ENCODE assay signal across 9 mouse cellular contexts in the genomic region with DNA sequence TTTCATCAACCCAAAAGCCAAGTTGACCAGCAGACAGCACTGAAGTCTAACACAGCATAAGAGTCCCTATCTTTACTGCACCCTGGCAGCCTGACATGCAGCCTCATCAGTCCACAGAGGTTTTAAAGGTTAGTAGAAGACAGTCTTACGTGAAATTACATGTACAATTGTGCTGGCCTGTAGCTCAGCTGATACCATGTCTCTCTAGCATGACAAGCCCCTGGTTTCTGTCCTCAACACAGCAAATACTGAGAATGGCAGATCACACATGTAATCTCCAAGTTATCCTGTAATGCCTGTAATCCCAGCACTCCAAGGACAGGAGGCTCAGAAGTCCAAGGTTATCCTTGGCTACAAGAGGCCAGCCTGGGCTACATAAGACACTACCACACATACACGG. TPM values are rescaled to one million over a fixed set of nuclear protein-coding genes. Genes with fewer than 3 reads are reported as not detected.
A peak's percentile ranks its signal among the peaks of the same experiment; 100 is the strongest.
DNase-seq lines count a peak whose midpoint lies in the region; ATAC-seq and TF ChIP-seq lines count a peak whose summit lies in the region.
"Had no signal": no experiment of that assay in that cellular context is flagged by ENCODE, and none has a peak within 500 bp of the region (broad histone marks: within the 10 kb centered on the region; RNA-seq: fewer than 3 reads in every experiment).

No protein-coding gene starts in this region.

- no peaks in the 10 kb centered on the region for H3K9me3 ChIP-seq in neural tube, embryonic 11.5 days (ENCODE audit: control insufficient read depth, low read length)
- no peaks in the 10 kb centered on the region for H3K9me3 ChIP-seq in forebrain, embryonic 12.5 days
- no peaks in the 10 kb centered on the region for H3K9me3 ChIP-seq in limb, embryonic 14.5 days (ENCODE audit: control insufficient read depth, low read length)
- no peaks in the 10 kb centered on the region for H3K9me3 ChIP-seq in stomach, embryonic 15.5 days

- peaks cover 13% of the 10 kb centered on the region for H3K27me3 ChIP-seq in neural tube, embryonic 11.5 days (ENCODE audit: control insufficient read depth, insufficient read depth, low read length)
- peaks cover 29% of the 10 kb centered on the region for H3K27me3 ChIP-seq in forebrain, embryonic 12.5 days
- H3K27me3 ChIP-seq in limb, embryonic 14.5 days (ENCODE audit: control insufficient read depth, insufficient read depth, low read length), result peaks cover 17% of the 10 kb centered on the region; the same call in 1 of the 2 replicates
- H3K27me3 ChIP-seq in stomach, embryonic 15.5 days (replicated peaks), result peaks cover 15% of the 10 kb centered on the region

- no peaks in the 10 kb centered on the region for H3K36me3 ChIP-seq in neural tube, embryonic 11.5 days (ENCODE audit: control insufficient read depth, insufficient read depth, low read length)
- H3K36me3 ChIP-seq in forebrain, embryonic 12.5 days (replicated peaks), result no peaks in the 10 kb centered on the region
- no peaks in the 10 kb centered on the region for H3K36me3 ChIP-seq in limb, embryonic 14.5 days (ENCODE audit: control insufficient read depth, insufficient read depth, low read length)
- no peaks in the 10 kb centered on the region for H3K36me3 ChIP-seq in stomach, embryonic 15.5 days

- H3K4me1 ChIP-seq in neural tube, embryonic 11.5 days (ENCODE audit: control insufficient read depth, insufficient read depth, low read length), result peaks cover 47% of the 10 kb centered on the region
- H3K4me1 ChIP-seq in forebrain, embryonic 12.5 days, result peaks cover 69% of the 10 kb centered on the region
- peaks cover 25% of the 10 kb centered on the region for H3K4me1 ChIP-seq in limb, embryonic 14.5 days (ENCODE audit: control insufficient read depth, insufficient read depth, low read length)
- H3K4me1 ChIP-seq in stomach, embryonic 15.5 days, result peaks cover 31% of the 10 kb centered on the region

- no peak for TF ChIP-seq POLR2A in limb, embryonic 14.5 days (IDR thresholded peaks at IDR 0.05; ENCODE audit: borderline replicate concordance, extremely low read depth, insufficient read depth, insufficient read length)

- H3K27ac ChIP-seq in neural tube, embryonic 11.5 days (ENCODE audit: low read depth, low read length), result 0 out of 2 replicates have a peak overlapping the region, but pooled peaks have one; percentile 14
- no peak overlapping the region for H3K27ac ChIP-seq in forebrain, embryonic 12.5 days
- no peak overlapping the region for H3K27ac ChIP-seq in limb, embryonic 14.5 days (replicated peaks; ENCODE audit: low read depth, low read length)
- no peak overlapping the region for H3K27ac ChIP-seq in stomach, embryonic 15.5 days

- no peak for ATAC-seq in neural tube, embryonic 11.5 days (ENCODE audit: insufficient read depth, low FRiP score, low TSS enrichment)
- no peak for ATAC-seq in forebrain, embryonic 12.5 days (ENCODE audit: low FRiP score)
- no peak for ATAC-seq in limb, embryonic 14.5 days (ENCODE audit: low FRiP score, low read depth)
- no peak for ATAC-seq in stomach, embryonic 15.5 days (ENCODE audit: insufficient read depth, low FRiP score, low read depth)
- ATAC-seq: lung, postnatal 0 days had no signal

- DNase-seq in neural tube, embryonic 11.5 days (ENCODE audit: low spot score), result no peak
- DNase-seq in neural tube, embryonic 10.5 days (ENCODE audit: extremely low spot score, low spot score), result no peak
- DNase-seq in limb, embryonic 14.5 days (ENCODE audit: low spot score), result no peak
- DNase-seq in cerebellum, postnatal 36 days, result no peak
- no peak for DNase-seq in Muller cell, postnatal 12 days (ENCODE audit: inconsistent ontology term)
- no peak for DNase-seq in yolk sac, embryonic 10.5 days (ENCODE audit: low spot score)

- peak overlapping the region; percentile 79 for H3K4me3 ChIP-seq in neural tube, embryonic 11.5 days (ENCODE audit: low read depth, low read length)
- peak overlapping the region; percentile 65 for H3K4me3 ChIP-seq in forebrain, embryonic 12.5 days (replicated peaks)
- H3K4me3 ChIP-seq in limb, embryonic 14.5 days (replicated peaks; ENCODE audit: low read length), result peak overlapping the region; percentile 62
- peak overlapping the region; percentile 87 for H3K4me3 ChIP-seq in stomach, embryonic 15.5 days (replicated peaks)

- H3K4me2 ChIP-seq in neural tube, embryonic 11.5 days (ENCODE audit: low read depth), result peak overlapping the region; percentile 71
- H3K4me2 ChIP-seq in forebrain, embryonic 12.5 days, result peak overlapping the region; percentile 68
- H3K4me2 ChIP-seq in limb, embryonic 14.5 days (replicated peaks; ENCODE audit: low read depth, low read length, severe bottlenecking), result peak overlapping the region; percentile 68
- H3K4me2 ChIP-seq in stomach, embryonic 15.5 days, result peak overlapping the region; percentile 82

- peak overlapping the region; percentile 83 for H3K9ac ChIP-seq in neural tube, embryonic 11.5 days (ENCODE audit: low read length)
- peak overlapping the region; percentile 80 for H3K9ac ChIP-seq in forebrain, embryonic 12.5 days
- peak overlapping the region; percentile 68; the same call in 1 of the 2 replicates for H3K9ac ChIP-seq in limb, embryonic 14.5 days (ENCODE audit: low read depth, low read length, severe bottlenecking)
- peak overlapping the region; percentile 61; the same call in 1 of the 2 replicates for H3K9ac ChIP-seq in stomach, embryonic 15.5 days

- 57% methylated on average over 2 of the region's 2 CpGs for whole genome bisulfite sequencing in neural tube, embryonic 11.5 days
- WGBS in forebrain, embryonic 12.5 days, result 60% methylated on average over 2 of the region's 2 CpGs
- WGBS in limb, embryonic 14.5 days, result 53% methylated on average over 2 of the region's 2 CpGs
- WGBS in stomach, embryonic 15.5 days, result 43% methylated on average over 2 of the region's 2 CpGs

RNA-seq across cellular contexts. Expression of gene Racgap1, which starts 1.2 kb away (rescaled TPM):
- 175 and 185 TPM in 2 replicates for polyA plus RNA-seq in neural tube, embryonic 11.5 days (2014; fragmentation: Nextera tagmentation; extraction: Ambion mirVana)
- 230 and 251 TPM in 2 replicates for polyA plus RNA-seq in forebrain, embryonic 12.5 days (2016; fragmentation: Nextera tagmentation; extraction: Ambion mirVana)
- polyA plus RNA-seq in limb, embryonic 14.5 days (2012; rRNA removed), result 102 and 107 TPM in 2 replicates
- 82.1 and 92.4 TPM in 2 replicates for polyA plus RNA-seq in limb, embryonic 14.5 days (2014; fragmentation: Nextera tagmentation; extraction: Ambion mirVana)
- polyA plus RNA-seq in stomach, embryonic 15.5 days (2015; fragmentation: Nextera tagmentation; extraction: Ambion mirVana), result 115 and 124 TPM in 2 replicates

RNA-seq across cellular contexts. Expression of gene Asic1, which starts 19.9 kb away (rescaled TPM):
- 15.1 and 17.0 TPM in 2 replicates for polyA plus RNA-seq in neural tube, embryonic 11.5 days (2014; fragmentation: Nextera tagmentation; extraction: Ambion mirVana)
- polyA plus RNA-seq in forebrain, embryonic 12.5 days (2016; fragmentation: Nextera tagmentation; extraction: Ambion mirVana), result 14.7 and 18.2 TPM in 2 replicates
- 3.4 TPM in 2 replicates for polyA plus RNA-seq in limb, embryonic 14.5 days (2012; rRNA removed)
- 1.4 and 1.9 TPM in 2 replicates for polyA plus RNA-seq in limb, embryonic 14.5 days (2014; fragmentation: Nextera tagmentation; extraction: Ambion mirVana)
- polyA plus RNA-seq in stomach, embryonic 15.5 days (2015; fragmentation: Nextera tagmentation; extraction: Ambion mirVana), result 1.6 and 2.3 TPM in 2 replicates

RNA-seq across cellular contexts. Expression of gene Aqp6, which starts 49.1 kb away (rescaled TPM):
- 0.64 and 0.66 TPM in 2 replicates for polyA plus RNA-seq in neural tube, embryonic 11.5 days (2014; fragmentation: Nextera tagmentation; extraction: Ambion mirVana)
- not detected in 2 replicates for polyA plus RNA-seq in forebrain, embryonic 12.5 days (2016; fragmentation: Nextera tagmentation; extraction: Ambion mirVana)
- 0.03 TPM in 1 of 2 replicates, not detected in the other for polyA plus RNA-seq in limb, embryonic 14.5 days (2012; rRNA removed)
- polyA plus RNA-seq in limb, embryonic 14.5 days (2014; fragmentation: Nextera tagmentation; extraction: Ambion mirVana), result not detected in 2 replicates
- not detected in 2 replicates for polyA plus RNA-seq in stomach, embryonic 15.5 days (2015; fragmentation: Nextera tagmentation; extraction: Ambion mirVana)
- polyA plus RNA-seq: lung, postnatal 0 days had no signal

RNA-seq across cellular contexts. Expression of gene Smarcd1, which starts 51.6 kb away (rescaled TPM):
- polyA plus RNA-seq in neural tube, embryonic 11.5 days (2014; fragmentation: Nextera tagmentation; extraction: Ambion mirVana), result 117 and 135 TPM in 2 replicates
- 135 and 138 TPM in 2 replicates for polyA plus RNA-seq in forebrain, embryonic 12.5 days (2016; fragmentation: Nextera tagmentation; extraction: Ambion mirVana)
- polyA plus RNA-seq in limb, embryonic 14.5 days (2012; rRNA removed), result 77.1 and 93.5 TPM in 2 replicates
- polyA plus RNA-seq in limb, embryonic 14.5 days (2014; fragmentation: Nextera tagmentation; extraction: Ambion mirVana), result 41.9 and 49.2 TPM in 2 replicates
- polyA plus RNA-seq in stomach, embryonic 15.5 days (2015; fragmentation: Nextera tagmentation; extraction: Ambion mirVana), result 24.1 and 27.0 TPM in 2 replicates

RNA-seq across cellular contexts. Expression of gene Gm17349, which starts 55.0 kb away (rescaled TPM):
- polyA plus RNA-seq in neural tube, embryonic 11.5 days (2014; fragmentation: Nextera tagmentation; extraction: Ambion mirVana), result not detected in 2 replicates
- not detected in 2 replicates for polyA plus RNA-seq in forebrain, embryonic 12.5 days (2016; fragmentation: Nextera tagmentation; extraction: Ambion mirVana)
- polyA plus RNA-seq in limb, embryonic 14.5 days (2012; rRNA removed), result 0.63 TPM in 1 of 2 replicates, not detected in the other
- polyA plus RNA-seq in limb, embryonic 14.5 days (2014; fragmentation: Nextera tagmentation; extraction: Ambion mirVana), result not detected in 2 replicates
- polyA plus RNA-seq in stomach, embryonic 15.5 days (2015; fragmentation: Nextera tagmentation; extraction: Ambion mirVana), result not detected in 2 replicates
